32 mouse cellular contexts compared by ENCODE assay signal in genomic region chr4:37338376-37338775, GRCm38 (mm10).
"Had no signal": no experiment of that assay in that cellular context is flagged by ENCODE, and none has a peak within 500 bp of the region (broad histone marks: within the 10 kb centered on the region; RNA-seq: fewer than 3 reads in every experiment).

No protein-coding gene starts in this region.

- DNase-seq: heart, postnatal 14 days; heart, postnatal 4 days; kidney, adult 11 months; kidney, adult 18-20 months; kidney, adult 2 months; kidney, adult 8-10 months; kidney, adult 9 months; kidney, postnatal 10 days; kidney, postnatal 14 days; kidney, postnatal 25 days; kidney, postnatal 36 days; kidney, postnatal 4 days; layer of hippocampus, adult 9-11 months; layer of hippocampus, postnatal 36 days had no signal

- H3K36me3 ChIP-seq: heart, embryonic 12.5 days; heart, embryonic 13.5 days; heart, embryonic 15.5 days; hindbrain, embryonic 10.5 days; hindbrain, embryonic 12.5 days; hindbrain, embryonic 13.5 days; hindbrain, embryonic 15.5 days; intestine, embryonic 15.5 days; kidney, embryonic 15.5 days had no signal

- H3K27ac ChIP-seq: heart, embryonic 13.5 days; heart, embryonic 15.5 days; hindbrain, embryonic 10.5 days; hindbrain, embryonic 12.5 days; hindbrain, embryonic 13.5 days; hindbrain, embryonic 14.5 days; hindbrain, embryonic 15.5 days; hindbrain, postnatal 0 days; intestine, embryonic 15.5 days; kidney, embryonic 15.5 days; kidney, postnatal 0 days; layer of hippocampus, adult 2 months; left cerebral cortex, adult 2 months had no signal

- ATAC-seq: hindbrain, embryonic 16.5 days; hindbrain, postnatal 0 days; inflammation-experienced regulatory T-cells, adult 6 months; intestine, embryonic 15.5 days; intestine, embryonic 16.5 days; intestine, postnatal 0 days had no signal

- H3K4me1 ChIP-seq: heart, embryonic 12.5 days; heart, embryonic 13.5 days; heart, embryonic 15.5 days; hindbrain, embryonic 10.5 days; hindbrain, embryonic 12.5 days; hindbrain, embryonic 13.5 days; hindbrain, embryonic 15.5 days; intestine, embryonic 15.5 days; kidney, embryonic 15.5 days had no signal

- H3K4me3 ChIP-seq: heart, embryonic 12.5 days; heart, embryonic 13.5 days; heart, embryonic 15.5 days; hindbrain, embryonic 10.5 days; hindbrain, embryonic 12.5 days; hindbrain, embryonic 13.5 days; hindbrain, embryonic 15.5 days; intestine, embryonic 15.5 days; kidney, embryonic 15.5 days; layer of hippocampus, adult 2 months; left cerebral cortex, adult 2 months had no signal

- H3K27me3 ChIP-seq: heart, embryonic 12.5 days; heart, embryonic 13.5 days; heart, embryonic 15.5 days; hindbrain, embryonic 12.5 days; hindbrain, embryonic 13.5 days; hindbrain, embryonic 15.5 days; intestine, embryonic 15.5 days; kidney, embryonic 15.5 days had no signal

- H3K9me3 ChIP-seq: heart, embryonic 12.5 days; heart, embryonic 13.5 days; heart, embryonic 15.5 days; hindbrain, embryonic 10.5 days; hindbrain, embryonic 12.5 days; hindbrain, embryonic 13.5 days; hindbrain, embryonic 15.5 days; intestine, embryonic 15.5 days; kidney, embryonic 15.5 days had no signal
